Mouse (Mus musculus) heart, postnatal 36 days (tissue): ENCODE results near the gene Olfr282. TPM values are rescaled to one million over a fixed set of nuclear protein-coding genes. Genes with fewer than 3 reads are reported as not detected.

ENCODE experiments used
- DNase-seq, 2 experiments: peaks; one replicate each; pipeline ENCODE4 v3.0.0; 2021 to 2022
- intact Hi-C: fragments of 180-260 bp; cut with DNase I; formaldehyde crosslinking; loops from one replicate; pipeline ENCODE4 v1.15.1; 2025
- total RNA-seq, 2 experiments: library from RNA; stranded (reverse); gene quantifications; 2 replicates each; pipeline ENCODE4 v1.2.3; 2021

Olfr282 gene
- total RNA-seq, 2 experiments from 2014 or later = not detected

DNA sequence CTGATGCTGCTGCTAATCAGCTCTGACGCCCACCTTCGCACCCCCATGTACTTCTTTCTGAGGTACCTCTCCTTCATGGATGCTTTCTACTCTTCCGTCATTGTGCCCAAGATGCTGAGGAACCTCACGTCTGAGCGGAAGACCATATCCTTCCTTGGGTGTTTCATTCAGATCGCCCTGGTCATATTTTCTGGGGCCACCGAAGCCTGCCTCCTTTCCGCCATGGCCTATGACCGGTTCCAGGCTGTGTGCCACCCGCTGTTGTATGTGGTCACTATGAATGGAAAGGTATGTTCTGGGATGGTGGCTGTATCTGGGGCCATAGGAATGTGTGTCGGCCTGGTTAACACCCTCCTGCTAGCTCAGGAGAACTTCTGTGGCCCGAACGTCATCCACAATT is 40.5 kb downstream of the Olfr282 start:
- intact Hi-C loops = no loop called here
- no peak for DNase-seq

DNA sequence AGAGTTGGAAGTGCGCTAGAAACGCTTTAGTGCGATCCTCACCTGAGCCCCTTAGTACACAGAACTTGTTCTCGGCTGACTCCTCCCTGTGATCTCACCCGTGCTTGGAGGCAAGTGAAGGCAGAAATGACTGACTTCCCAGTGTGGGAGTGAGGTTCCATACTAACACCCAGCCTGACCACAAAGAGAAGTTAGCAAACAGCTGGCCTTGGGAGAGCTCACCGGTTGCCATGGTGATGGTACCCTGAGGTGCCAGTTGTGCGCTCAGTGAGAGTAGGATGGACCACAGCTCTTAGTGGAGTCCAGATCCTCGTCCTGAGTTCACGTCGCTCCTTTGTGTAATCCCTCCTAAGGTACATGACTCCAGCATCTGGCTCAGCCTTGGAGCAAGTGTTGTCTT is 43.9 kb downstream of the Olfr282 start:
- intact Hi-C loops = no loop called here
- DNase-seq = no peak

DNA sequence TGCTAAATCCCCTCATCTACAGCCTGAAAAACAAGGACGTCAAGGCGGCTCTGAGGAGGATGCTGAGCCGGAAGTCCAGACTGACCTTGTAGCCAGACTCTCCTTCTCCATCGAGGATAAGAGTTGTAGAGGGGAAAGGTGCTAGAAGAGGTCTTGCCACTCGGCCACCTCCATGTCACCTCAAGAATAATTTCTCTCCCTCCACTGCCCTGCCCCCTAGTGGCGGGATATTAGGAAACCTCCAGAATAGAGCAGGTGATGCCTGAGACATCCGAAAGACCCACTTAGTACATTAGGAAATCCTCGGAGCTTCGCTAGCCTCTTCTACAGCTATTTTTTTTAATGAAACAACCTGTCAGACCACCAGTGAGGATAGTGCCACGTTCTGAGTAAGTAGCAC is 44.4 kb downstream of the Olfr282 start:
- peak; percentile 41 to 72 for DNase-seq
- intact Hi-C loops = no loop called here

DNA sequence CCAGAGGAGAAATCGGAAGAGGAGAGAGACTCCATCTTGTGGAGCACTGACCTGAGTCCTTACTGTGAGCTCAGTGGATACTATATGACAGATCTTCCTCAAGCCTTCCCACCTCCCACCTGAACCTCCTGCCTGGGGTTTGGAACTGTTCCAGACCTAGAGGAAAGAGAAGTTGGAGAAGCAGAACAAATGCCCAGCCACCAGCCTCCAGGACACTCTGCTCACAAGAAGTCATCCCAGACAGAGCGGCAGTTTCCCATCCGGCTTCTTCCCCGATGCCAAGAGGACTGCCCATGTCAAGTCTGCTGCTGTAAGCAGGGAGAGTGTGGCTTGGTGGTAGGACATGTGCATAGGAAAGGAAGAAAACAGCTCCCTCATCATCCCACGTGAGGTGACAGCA is 45.3 kb downstream of the Olfr282 start:
- no peak for DNase-seq
- intact Hi-C loops = no loop called here

DNA sequence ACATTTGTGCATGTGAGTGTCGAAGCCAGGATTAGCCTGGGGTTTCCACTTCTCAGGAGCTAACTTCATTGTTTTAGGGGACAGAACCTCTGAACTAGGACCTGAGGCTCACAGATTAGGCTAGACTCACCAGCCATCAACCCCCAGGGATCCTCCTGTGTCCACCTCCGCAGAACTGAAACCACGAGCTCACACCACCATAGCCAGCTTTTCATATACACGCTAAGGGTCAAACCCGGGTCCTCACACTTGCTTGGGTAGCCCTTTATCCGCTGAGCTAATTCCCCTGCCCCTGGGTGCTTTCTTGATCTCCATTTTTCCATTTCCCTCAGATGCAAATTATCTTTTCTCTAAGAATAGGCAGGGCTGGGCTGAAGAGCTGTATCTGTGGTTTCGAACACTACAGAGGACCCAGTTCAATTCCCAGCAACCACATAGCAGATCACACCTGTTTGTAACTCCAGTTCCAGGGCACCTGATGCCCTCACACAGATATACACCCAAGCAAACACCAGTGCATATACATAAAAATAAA is 48.6 kb downstream of the Olfr282 start:
- intact Hi-C loops = no loop called here
- no peak for DNase-seq

DNA sequence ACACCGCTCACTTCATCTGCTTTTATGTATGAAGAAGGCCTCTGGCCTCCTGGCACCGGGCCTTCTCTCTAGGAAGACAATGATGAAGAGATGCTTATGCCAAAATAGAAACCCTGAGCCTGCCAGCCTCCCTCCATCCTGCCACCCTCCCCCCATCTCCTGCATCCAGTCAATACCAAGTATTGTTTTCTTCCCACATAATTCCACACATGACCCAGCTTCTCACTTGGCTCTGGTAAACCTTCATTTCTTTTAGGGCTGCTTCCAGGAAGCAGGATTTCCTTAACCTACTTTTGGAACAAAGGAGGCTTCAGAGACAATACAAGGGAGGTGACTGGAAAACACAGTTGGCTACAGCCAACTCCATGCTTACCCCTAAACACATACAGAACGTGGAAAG is 51.7 kb downstream of the Olfr282 start, which contains the start of gene Lalba:
Gene Lalba (minus strand): TSS at position 21 of the 400 bp plus-strand sequence.
- no peak for DNase-seq
- intact Hi-C loops = no loop called here

DNA sequence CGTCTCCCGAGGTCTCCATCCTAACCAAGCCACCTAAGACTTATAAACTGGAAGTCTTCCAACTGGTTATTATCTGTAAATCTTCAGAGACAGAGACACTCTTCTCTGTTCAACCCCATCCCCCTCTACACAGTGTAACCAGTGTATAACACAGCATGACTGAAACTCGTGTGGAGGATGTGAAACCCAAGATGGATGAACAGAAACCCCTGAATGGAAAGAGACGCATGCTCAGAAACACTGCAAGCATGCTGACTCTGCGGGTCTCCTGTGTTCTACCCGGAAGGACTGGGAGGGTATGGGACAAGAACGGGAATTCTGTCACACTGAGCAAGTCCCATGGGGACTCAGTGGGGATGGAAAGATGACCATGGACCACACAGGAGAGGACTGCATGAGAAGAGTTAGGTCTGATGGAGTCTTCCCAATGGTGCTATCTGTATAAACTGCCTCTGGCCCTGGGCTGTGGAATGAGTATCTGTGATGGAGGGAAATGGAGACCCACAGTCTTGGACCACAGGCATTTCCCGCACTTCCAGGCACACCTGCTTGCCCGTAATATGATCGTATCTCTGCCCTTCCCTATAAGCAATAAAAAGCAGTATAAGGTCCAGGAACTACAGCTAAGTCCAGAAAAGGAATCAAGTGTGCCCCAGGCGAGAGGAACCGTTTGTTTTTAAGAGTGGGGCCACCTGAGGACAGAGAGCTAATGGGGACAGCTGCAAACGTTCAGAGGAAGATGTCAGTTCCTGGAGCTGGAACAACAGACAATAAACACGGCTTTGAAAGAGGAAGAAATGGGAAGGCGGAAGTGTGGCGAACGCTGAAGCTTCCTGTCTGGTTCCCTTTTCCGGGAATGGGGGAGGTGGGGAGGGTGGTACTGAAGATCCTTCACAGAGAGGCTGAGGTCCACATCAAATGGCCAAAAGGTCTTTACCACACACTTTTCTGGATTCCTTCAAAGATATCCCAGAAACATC is 53.2 kb downstream of the Olfr282 start:
- intact Hi-C loops = loop anchor here (2.0 kb wide), 1 partner anchor 21 kb away; no protein-coding TSS in a partner anchor
- DNase-seq = peak; percentile 46 to 54

DNA sequence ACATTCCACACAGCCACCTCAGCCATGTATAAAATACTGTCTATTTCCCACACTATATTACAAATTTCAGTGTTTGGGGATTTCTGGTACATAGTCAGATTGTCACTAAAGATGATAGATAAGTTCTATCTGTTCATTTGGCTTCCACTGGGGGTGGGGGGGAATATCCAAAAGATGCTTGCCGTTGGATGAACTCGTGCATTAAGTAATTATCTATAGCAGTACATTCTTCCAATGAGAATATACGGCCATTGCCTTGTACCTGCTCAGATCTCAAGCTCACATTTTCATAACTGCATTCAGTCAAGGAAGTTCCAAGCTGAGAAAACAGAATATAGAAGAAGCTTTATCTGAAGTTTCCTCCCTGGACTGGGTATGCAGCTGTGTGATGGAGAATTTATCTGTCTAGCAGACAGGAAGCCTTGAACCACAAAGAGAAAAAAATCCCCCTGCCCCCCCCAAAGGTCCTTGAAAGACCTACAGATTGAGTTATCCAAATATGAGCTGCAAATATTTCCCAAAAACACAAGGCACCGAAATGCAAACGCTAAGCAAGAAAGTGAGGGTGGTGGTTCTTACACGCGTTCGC is 55.5 kb downstream of the Olfr282 start:
- intact Hi-C loops = no loop called here

More for the DNA sequence above, 55.5 kb downstream of the Olfr282 start:
- no peak for DNase-seq

Other genes with a start within 250 kb of the Olfr282 start
- not detected for gene Olfr288, start 235.7 kb upstream of the Olfr282 start, total RNA-seq
- gene Gm44579, start 210.2 kb upstream of the Olfr282 start, total RNA-seq = not detected
- not detected for gene Olfr287, start 210.2 kb upstream of the Olfr282 start, total RNA-seq
- gene Olfr286, start 196.8 kb upstream of the Olfr282 start, total RNA-seq = not detected
- gene H1fnt, start 173.9 kb upstream of the Olfr282 start, total RNA-seq = not detected
- 1 to 10 TPM; 5.7 to 6.7 TPM for gene Zfp641, start 135.1 kb upstream of the Olfr282 start, total RNA-seq
- gene Olfr285, start 113.9 kb upstream of the Olfr282 start, total RNA-seq = not detected
- not detected for gene Olfr284, start 90.2 kb upstream of the Olfr282 start, total RNA-seq
- not detected for gene Olfr283, start 50.3 kb upstream of the Olfr282 start, total RNA-seq
- not detected for gene Olfr281, start 21.4 kb downstream of the Olfr282 start, total RNA-seq
- gene OR5BS1P, start 38.7 kb downstream of the Olfr282 start, total RNA-seq = not detected
- not detected for gene Lalba, start 51.5 kb downstream of the Olfr282 start, total RNA-seq
- not detected for gene Olfr279, start 61.2 kb downstream of the Olfr282 start, total RNA-seq
- gene Kansl2, start 103.0 kb downstream of the Olfr282 start, total RNA-seq = 10 to 100 TPM; 75.0 to 79.4 TPM
- 10 to 100 TPM; 27.6 to 32.1 TPM for gene Ccnt1, start 139.7 kb downstream of the Olfr282 start, total RNA-seq
- gene 4930415O20Rik, start 139.8 kb downstream of the Olfr282 start, total RNA-seq = 1 to 10 TPM; 1.6 TPM
- 100 to 1,000 TPM; 207 TPM for gene Adcy6, start 178.9 kb downstream of the Olfr282 start, total RNA-seq
- 1 to 10 TPM; 3.3 to 4.0 TPM for gene Cacnb3, start 199.6 kb downstream of the Olfr282 start, total RNA-seq
- gene Ddx23, start 231.7 kb downstream of the Olfr282 start, total RNA-seq = 10 to 100 TPM; 51.5 to 65.1 TPM
- 1 to 10 TPM; 1.1 to 1.4 TPM for gene Rnd1, start 246.2 kb downstream of the Olfr282 start, total RNA-seq